Mouse (Mus musculus): Measurements from ENCODE around the gene Atp1a2.
A peak's percentile ranks its signal among the peaks of the same experiment; 100 is the strongest.

The Atp1a2 gene

GRCm38 (mm10) chr1:172297611-172298537, at the start of gene Atp1a2:
Atp1a2 (minus strand) TSS chr1:172298064.
- DNase-seq (ENCODE audit: low read depth): no peak

- DNase-seq (ENCODE audit: low read depth): no peak
These were observed 49.5 kb upstream of the Atp1a2 start for GRCm38 (mm10) chr1:172347382-172347781.

GRCm38 (mm10) chr1:172346707-172347106, 48.8 kb upstream of the Atp1a2 start:
- no peak for DNase-seq (ENCODE audit: low read depth)

GRCm38 (mm10) chr1:172344820-172345219, 47.0 kb upstream of the Atp1a2 start:
- DNase-seq (ENCODE audit: low read depth): no peak

GRCm38 (mm10) chr1:172343914-172344313, 46.0 kb upstream of the Atp1a2 start:
- no peak for DNase-seq (ENCODE audit: low read depth)

- DNase-seq (ENCODE audit: low read depth): no peak
These were observed 44.9 kb upstream of the Atp1a2 start for GRCm38 (mm10) chr1:172342729-172343128.

- DNase-seq (ENCODE audit: low read depth): no peak
These were observed 43.5 kb upstream of the Atp1a2 start for GRCm38 (mm10) chr1:172341386-172341785.

- peak; percentile 80 for DNase-seq (ENCODE audit: low read depth)
These were observed 43.0 kb upstream of the Atp1a2 start, which contains the start of gene Kcnj10 for GRCm38 (mm10) chr1:172340729-172341321. Kcnj10 (plus strand) TSS chr1:172341210.

GRCm38 (mm10) chr1:172337411-172338185, 39.7 kb upstream of the Atp1a2 start:
- DNase-seq (ENCODE audit: low read depth): no peak

GRCm38 (mm10) chr1:172335804-172336203, 37.9 kb upstream of the Atp1a2 start:
- DNase-seq (ENCODE audit: low read depth): no peak

GRCm38 (mm10) chr1:172333512-172333911, 35.6 kb upstream of the Atp1a2 start:
- DNase-seq (ENCODE audit: low read depth): no peak

GRCm38 (mm10) chr1:172332925-172333324, 35.1 kb upstream of the Atp1a2 start:
- no peak for DNase-seq (ENCODE audit: low read depth)

GRCm38 (mm10) chr1:172331422-172331947, 33.6 kb upstream of the Atp1a2 start:
- DNase-seq (ENCODE audit: low read depth): no peak

- no peak for DNase-seq (ENCODE audit: low read depth)
These were observed 31.8 kb upstream of the Atp1a2 start for GRCm38 (mm10) chr1:172329616-172330015.

GRCm38 (mm10) chr1:172329131-172329530, 31.3 kb upstream of the Atp1a2 start, which contains the start of gene Kcnj9:
Kcnj9 (minus strand) TSS chr1:172329318.
- no peak for DNase-seq (ENCODE audit: low read depth)

- DNase-seq (ENCODE audit: low read depth): no peak
These were observed 30.6 kb upstream of the Atp1a2 start for GRCm38 (mm10) chr1:172328461-172328860.

- no peak for DNase-seq (ENCODE audit: low read depth)
These were observed 30.2 kb upstream of the Atp1a2 start for GRCm38 (mm10) chr1:172328041-172328440.

GRCm38 (mm10) chr1:172327206-172328001, 29.5 kb upstream of the Atp1a2 start:
- DNase-seq (ENCODE audit: low read depth): no peak

- DNase-seq (ENCODE audit: low read depth): peak; percentile 35
These were observed 28.8 kb upstream of the Atp1a2 start for GRCm38 (mm10) chr1:172326684-172327083.

- peak; percentile 81 for DNase-seq (ENCODE audit: low read depth)
These were observed 28.0 kb upstream of the Atp1a2 start for GRCm38 (mm10) chr1:172325680-172326535.
